Mouse (Mus musculus) G1E-ER4 (cell line): ENCODE results near the gene Mier2. TPM values are rescaled to one million over a fixed set of nuclear protein-coding genes. Genes with fewer than 3 reads are reported as not detected.

Source experiments
- GATA1 ChIP-seq: IDR thresholded peaks from one replicate; pipeline ENCODE4 v1.8.0; 2012; ENCODE audit warnings: low read length, inconsistent platforms
- polyA plus RNA-seq: library from polyadenylated mRNA; stranded (reverse); fragments of >175 nt; gene quantifications from 2 replicates; pipeline ENCODE4 v1.2.3, GENCODE M21; 2012

Mier2 gene
- polyA plus RNA-seq, 1 experiment, result 0.05 TPM

- TF ChIP-seq GATA1, result no peak
Observed at GRCm38 (mm10) chr10:79537271-79537670, 17.7 kb downstream of the Mier2 start.

GRCm38 (mm10) chr10:79536461-79537080 lies 18.4 kb downstream of the Mier2 start:
- TF ChIP-seq GATA1, result no peak

- TF ChIP-seq GATA1, result no peak
Observed at GRCm38 (mm10) chr10:79535431-79535830, 19.6 kb downstream of the Mier2 start.

- TF ChIP-seq GATA1, result no peak
Observed at GRCm38 (mm10) chr10:79534426-79534825, 20.6 kb downstream of the Mier2 start.

- no peak for TF ChIP-seq GATA1
Observed at GRCm38 (mm10) chr10:79533126-79533911, 21.7 kb downstream of the Mier2 start, which contains the start of gene Plpp2. Gene Plpp2, minus strand, starts transcription at chr10:79533796.

- no peak for TF ChIP-seq GATA1
Observed at GRCm38 (mm10) chr10:79532678-79533077, 22.3 kb downstream of the Mier2 start.

GRCm38 (mm10) chr10:79531593-79531992 lies 23.4 kb downstream of the Mier2 start:
- TF ChIP-seq GATA1, result no peak

GRCm38 (mm10) chr10:79530721-79531120 lies 24.3 kb downstream of the Mier2 start:
- TF ChIP-seq GATA1, result no peak

- no peak for TF ChIP-seq GATA1
Observed at GRCm38 (mm10) chr10:79530241-79530640, 24.8 kb downstream of the Mier2 start.

- no peak for TF ChIP-seq GATA1
Observed at GRCm38 (mm10) chr10:79528081-79528480, 26.9 kb downstream of the Mier2 start.

- TF ChIP-seq GATA1, result no peak
Observed at GRCm38 (mm10) chr10:79527453-79527845, 27.6 kb downstream of the Mier2 start.

- TF ChIP-seq GATA1, result no peak
Observed at GRCm38 (mm10) chr10:79526661-79527452, 28.1 kb downstream of the Mier2 start.

- no peak for TF ChIP-seq GATA1
Observed at GRCm38 (mm10) chr10:79525456-79526325, 29.3 kb downstream of the Mier2 start.

GRCm38 (mm10) chr10:79524433-79524832 lies 30.6 kb downstream of the Mier2 start:
- no peak for TF ChIP-seq GATA1

- no peak for TF ChIP-seq GATA1
Observed at GRCm38 (mm10) chr10:79506709-79507108, 48.3 kb downstream of the Mier2 start.
